Mouse (Mus musculus) ES-E14 (cell line): ENCODE measurements around the gene Coq8a. TPM values are rescaled to one million over a fixed set of nuclear protein-coding genes. Genes with fewer than 3 reads are reported as not detected.
A peak's percentile ranks its signal among the peaks of the same experiment; 100 is the strongest.

Experiments used
- DNase-seq: peaks from one replicate; pipeline ENCODE4 v3.0.0-alpha.2; 2013; ENCODE audit warnings: low read depth, low spot score
- H3K27ac ChIP-seq: 2 replicates; pipeline ENCODE4 v1.5.1; 2012; ENCODE audit warnings: low read depth, mild to moderate bottlenecking, low read length, moderate library complexity, mixed read lengths; ENCODE audit not compliant: poor library complexity, insufficient read depth, severe bottlenecking
- H3K36me3 ChIP-seq: 2 replicates; pipeline ENCODE4 v1.6.1; 2012; ENCODE audit warnings: mild to moderate bottlenecking, low read length, moderate library complexity, mixed read lengths; ENCODE audit not compliant: control insufficient read depth, poor library complexity, insufficient read depth, severe bottlenecking
- H3K4me1 ChIP-seq, 2 experiments: fragments of 150-350 bp in 1 of 2; sonication (generic) in 1 of 2; 2 replicates each; pipeline ENCODE4 v1.6.1; 2012; ENCODE audit warnings: low read length in 2 of 2, mild to moderate bottlenecking in 1 of 2, mixed read lengths in 1 of 2; ENCODE audit not compliant: control insufficient read depth in 2 of 2, insufficient read depth in 2 of 2, poor library complexity in 1 of 2
- H3K4me3 ChIP-seq, 2 experiments: fragments of 150-350 bp in 1 of 2; sonication (generic) in 1 of 2; 2 replicates each; pipeline ENCODE4 v1.5.1; 2012; ENCODE audit warnings: low read length in 2 of 2, low read depth in 1 of 2, mild to moderate bottlenecking in 1 of 2, mixed read lengths in 1 of 2; ENCODE audit not compliant: insufficient read depth in 1 of 2, poor library complexity in 1 of 2, severe bottlenecking in 1 of 2
- H3K9ac ChIP-seq: 2 replicates; pipeline ENCODE4 v1.6.1; 2012; ENCODE audit warnings: low read depth, mild to moderate bottlenecking, low read length, mixed read lengths; ENCODE audit not compliant: poor library complexity, insufficient read depth, severe bottlenecking
- H3K9me3 ChIP-seq: fragments of 150-350 bp; sonication (generic); 2 replicates; pipeline ENCODE4 v1.6.1; 2012; ENCODE audit warnings: low read depth, mild to moderate bottlenecking, low read length; ENCODE audit not compliant: control insufficient read depth, insufficient read depth
- CHD2 ChIP-seq: IDR thresholded peaks from 2 replicates; pipeline ENCODE4 v1.6.1; 2014; ENCODE audit warnings: mild to moderate bottlenecking, low read depth, low read length, inconsistent platforms
- HCFC1 ChIP-seq: IDR thresholded peaks from 2 replicates; pipeline ENCODE4 v1.6.1; 2012; ENCODE audit warnings: low read length, inconsistent platforms, borderline replicate concordance; ENCODE audit not compliant: insufficient read depth
- MAFK ChIP-seq: IDR thresholded peaks from 2 replicates; pipeline ENCODE4 v1.6.1; 2014; ENCODE audit warnings: mild to moderate bottlenecking, low read depth, low read length, inconsistent platforms; ENCODE audit not compliant: insufficient read depth
- ZC3H11A ChIP-seq: IDR thresholded peaks from 2 replicates; pipeline ENCODE4 v1.6.1; 2012; ENCODE audit warnings: low read depth, mild to moderate bottlenecking, inconsistent platforms, low read length, borderline replicate concordance
- ZNF384 ChIP-seq: IDR thresholded peaks from 2 replicates; pipeline ENCODE4 v1.6.1; 2012; ENCODE audit warnings: low read depth, low read length, inconsistent platforms
- in situ Hi-C, 2 experiments: fragments of 600-800 bp; cut with MboI; formaldehyde crosslinking; loops; one replicate each; pipeline ENCODE4 v1.15.1; 2025; ENCODE audit warnings: low sequenced_read_pairs in 2 of 2, inconsistent platforms in 1 of 2; ENCODE audit not compliant: unreplicated experiment in 2 of 2
- total RNA-seq: library from RNA; depleted of rRNA; stranded (reverse); fragments of 300-350 nt; gene quantifications from 2 replicates; pipeline ENCODE4 v1.2.3, GENCODE M21; 2012

Gene Coq8a
- total RNA-seq, 1 experiment, result 8.3 TPM

- in situ Hi-C loops, result no loop called here
- no peak for DNase-seq
- Histone ChIP-seq H3K27ac (no peak overlapping the region), H3K4me3 (no peak overlapping the region), H3K36me3 (no peaks in the 10 kb centered on the region), H3K9ac (no peak overlapping the region), H3K9me3 (no peaks in the 10 kb centered on the region), H3K4me1 (no peaks in the 10 kb centered on the region)
- no peak for TF ChIP-seq MAFK
- no peak for TF ChIP-seq HCFC1
- no peak for TF ChIP-seq ZC3H11A
- TF ChIP-seq ZNF384, result no peak
- TF ChIP-seq CHD2, result no peak
Measured at GRCm38 (mm10) chr1:180176784-180177183, 22.6 kb downstream of the Coq8a start.

GRCm38 (mm10) chr1:180175635-180176034, 23.8 kb downstream of the Coq8a start:
- Histone ChIP-seq H3K4me3 (no peak overlapping the region), H3K36me3 (no peaks in the 10 kb centered on the region), H3K4me1 (no peaks in the 10 kb centered on the region), H3K27ac (no peak overlapping the region), H3K9ac (no peak overlapping the region), H3K9me3 (no peaks in the 10 kb centered on the region)
- DNase-seq, result no peak
- TF ChIP-seq ZNF384 (no peak), CHD2 (no peak), ZC3H11A (no peak), MAFK (no peak), HCFC1 (no peak)
- in situ Hi-C loops, result no loop called here

- Histone ChIP-seq H3K9ac (no peak overlapping the region), H3K36me3 (no peaks in the 10 kb centered on the region), H3K27ac (no peak overlapping the region), H3K4me3 (no peak overlapping the region), H3K4me1 (no peaks in the 10 kb centered on the region), H3K9me3 (no peaks in the 10 kb centered on the region)
- peak; percentile 25 for DNase-seq
- TF ChIP-seq ZC3H11A (peak; percentile 16; the same call in 1 of the 2 replicates), ZNF384 (no peak), MAFK (no peak), HCFC1 (no peak)
- in situ Hi-C loops, result no loop called here
Measured at GRCm38 (mm10) chr1:180175167-180175566, 24.2 kb downstream of the Coq8a start.

GRCm38 (mm10) chr1:180174718-180175117, 24.7 kb downstream of the Coq8a start:
- H3K4me1 ChIP-seq, result no peaks in the 10 kb centered on the region
- no peak for DNase-seq
- in situ Hi-C loops, result no loop called here
- no peak overlapping the region for H3K9ac ChIP-seq
- no peak overlapping the region for H3K27ac ChIP-seq
- no peak overlapping the region for H3K4me3 ChIP-seq
- no peaks in the 10 kb centered on the region for H3K9me3 ChIP-seq
- TF ChIP-seq HCFC1, result no peak
- TF ChIP-seq ZC3H11A, result no peak
- TF ChIP-seq MAFK, result no peak
- no peak for TF ChIP-seq ZNF384
- no peak for TF ChIP-seq CHD2
- no peaks in the 10 kb centered on the region for H3K36me3 ChIP-seq

GRCm38 (mm10) chr1:180173017-180173416, 26.4 kb downstream of the Coq8a start:
- no peak overlapping the region for H3K27ac ChIP-seq
- H3K36me3 ChIP-seq, result no peaks in the 10 kb centered on the region
- TF ChIP-seq ZNF384 (no peak), ZC3H11A (no peak), CHD2 (no peak), MAFK (no peak), HCFC1 (no peak)
- no peak overlapping the region for H3K9ac ChIP-seq
- in situ Hi-C loops, result no loop called here
- H3K4me3 ChIP-seq, result no peak overlapping the region
- DNase-seq, result no peak
- no peaks in the 10 kb centered on the region for H3K4me1 ChIP-seq
- H3K9me3 ChIP-seq, result no peaks in the 10 kb centered on the region
